Mouse (Mus musculus): ENCODE results near the gene Fgf15. TPM values are rescaled to one million over a fixed set of nuclear protein-coding genes. Genes with fewer than 3 reads are reported as not detected.

Gene Fgf15
- polyA plus RNA-seq, 1 experiment from 2014 or later: not detected

DNA sequence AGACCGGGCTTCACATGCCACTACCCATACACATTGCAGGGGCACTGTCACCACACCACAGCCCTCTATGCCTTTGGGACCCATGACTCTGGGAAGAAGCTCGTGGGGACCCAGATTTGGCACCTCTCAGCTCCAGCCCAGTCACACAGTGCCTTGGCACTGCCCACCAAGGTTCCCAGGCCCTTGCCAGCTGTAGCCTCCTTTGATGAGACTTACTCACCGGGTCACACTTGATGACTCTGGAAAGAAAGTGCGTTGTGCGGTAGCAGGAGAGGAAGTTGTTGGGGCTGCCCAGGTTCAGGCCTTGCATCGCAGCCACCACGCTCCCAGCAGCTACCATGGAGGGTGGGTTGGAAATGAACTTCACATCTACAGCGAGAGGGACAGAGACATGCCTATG, 37.5 kb downstream of the Fgf15 start:
- Histone ChIP-seq H3K9me3 (replicated peaks) (no peaks in the 10 kb centered on the region), H3K4me2 (no peak overlapping the region), H3K27me3 (replicated peaks) (peaks cover 31% of the 10 kb centered on the region), H3K9ac (no peak overlapping the region), H3K4me3 (no peak overlapping the region), H3K36me3 (peaks cover 68% of the 10 kb centered on the region), H3K27ac (no peak overlapping the region), H3K4me1 (peaks cover 8% of the 10 kb centered on the region)
- ATAC-seq: no peak
- WGBS (ENCODE audit: insufficient replicate concordance): 65% methylated on average over 8 of the region's 8 CpGs

DNA sequence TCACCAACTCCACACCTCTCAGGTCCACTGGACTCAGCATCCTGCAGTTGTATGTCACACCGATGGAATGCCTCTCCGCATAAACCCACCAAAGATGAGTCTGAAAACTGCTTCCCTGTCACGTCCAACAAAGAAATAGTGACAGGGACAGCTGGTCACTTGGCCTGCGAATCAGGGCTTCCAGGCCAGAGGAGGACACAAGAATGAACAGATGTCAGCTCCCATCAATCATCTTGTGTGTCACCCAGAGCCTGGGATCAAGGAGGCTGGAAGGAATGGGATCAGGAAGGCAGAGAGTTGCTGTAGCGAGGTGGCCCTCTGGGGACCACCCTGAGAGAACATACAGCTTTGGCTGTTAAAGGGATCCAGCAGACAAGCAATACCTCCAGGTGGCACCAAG, 38.6 kb downstream of the Fgf15 start:
- H3K4me2 ChIP-seq: no peak overlapping the region
- ATAC-seq: no peak
- H3K9me3 ChIP-seq (replicated peaks): no peaks in the 10 kb centered on the region
- H3K27ac ChIP-seq: no peak overlapping the region
- peaks cover 42% of the 10 kb centered on the region for H3K27me3 ChIP-seq (replicated peaks)
- peaks cover 10% of the 10 kb centered on the region for H3K4me1 ChIP-seq
- WGBS (ENCODE audit: insufficient replicate concordance): 68% methylated on average over 5 of the region's 5 CpGs
- H3K36me3 ChIP-seq: peaks cover 62% of the 10 kb centered on the region
- H3K9ac ChIP-seq: no peak overlapping the region
- no peak overlapping the region for H3K4me3 ChIP-seq

DNA sequence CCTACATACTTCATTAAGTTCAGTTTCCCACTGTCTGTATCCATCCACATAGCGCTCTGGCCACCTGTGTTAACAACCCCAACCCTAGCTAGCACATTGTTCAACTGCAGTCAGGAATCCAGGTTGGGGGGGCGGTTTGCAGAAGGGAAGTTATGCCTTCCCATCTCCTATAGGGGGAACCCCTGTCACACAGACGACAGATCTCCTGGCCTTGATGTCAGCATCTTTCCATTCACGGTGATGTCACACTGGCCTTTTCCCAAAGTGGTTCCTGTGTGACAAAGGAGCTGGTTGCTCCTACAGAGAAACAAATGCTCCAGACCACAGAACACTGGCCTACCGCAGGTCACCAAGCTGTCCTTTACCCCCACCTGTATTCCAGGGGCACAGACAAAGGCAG, 39.2 kb downstream of the Fgf15 start:
- Histone ChIP-seq H3K36me3 (peaks cover 57% of the 10 kb centered on the region), H3K9ac (no peak overlapping the region), H3K9me3 (replicated peaks) (no peaks in the 10 kb centered on the region), H3K4me2 (no peak overlapping the region), H3K4me3 (no peak overlapping the region), H3K4me1 (peaks cover 11% of the 10 kb centered on the region), H3K27me3 (replicated peaks) (peaks cover 48% of the 10 kb centered on the region), H3K27ac (no peak overlapping the region)
- ATAC-seq: no peak
- 46% methylated on average over 5 of the region's 5 CpGs for WGBS (ENCODE audit: insufficient replicate concordance)

DNA sequence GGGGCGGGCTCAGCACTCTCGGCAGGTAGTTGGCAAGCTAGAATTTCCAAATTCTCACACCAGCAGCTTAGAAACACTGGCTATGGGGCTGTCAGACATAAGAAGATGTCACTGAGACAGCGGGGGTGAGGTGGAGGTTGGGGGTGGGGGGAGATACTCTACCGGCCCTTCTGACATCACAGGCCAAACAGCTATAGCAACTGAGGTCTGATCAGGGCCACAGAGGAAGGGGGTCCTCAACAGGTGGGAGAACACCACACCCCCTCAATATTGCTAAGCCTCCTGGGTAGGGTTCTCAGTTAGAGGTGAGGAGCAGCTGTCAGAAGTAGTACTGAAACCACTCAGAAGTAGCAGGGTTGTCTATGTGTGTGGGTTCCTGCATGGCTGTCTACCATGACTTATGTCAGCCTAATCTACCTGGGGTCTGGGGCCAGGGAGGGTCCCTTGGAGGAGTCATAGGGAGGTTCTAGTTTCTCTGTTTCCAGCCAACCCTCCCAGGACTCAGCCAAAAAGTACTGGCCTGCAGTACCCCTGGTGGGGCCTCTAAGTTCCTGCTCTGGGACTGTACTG, 40.1 kb downstream of the Fgf15 start:
- H3K9ac ChIP-seq: no peak overlapping the region
- H3K9me3 ChIP-seq (replicated peaks): no peaks in the 10 kb centered on the region
- peaks cover 54% of the 10 kb centered on the region for H3K36me3 ChIP-seq
- no peak overlapping the region for H3K4me3 ChIP-seq
- peaks cover 15% of the 10 kb centered on the region for H3K4me1 ChIP-seq
- ATAC-seq: no peak
- no peak overlapping the region for H3K27ac ChIP-seq
- H3K4me2 ChIP-seq: no peak overlapping the region
- H3K27me3 ChIP-seq (replicated peaks): peaks cover 57% of the 10 kb centered on the region
- WGBS (ENCODE audit: insufficient replicate concordance): 63% methylated on average over 4 of the region's 4 CpGs

DNA sequence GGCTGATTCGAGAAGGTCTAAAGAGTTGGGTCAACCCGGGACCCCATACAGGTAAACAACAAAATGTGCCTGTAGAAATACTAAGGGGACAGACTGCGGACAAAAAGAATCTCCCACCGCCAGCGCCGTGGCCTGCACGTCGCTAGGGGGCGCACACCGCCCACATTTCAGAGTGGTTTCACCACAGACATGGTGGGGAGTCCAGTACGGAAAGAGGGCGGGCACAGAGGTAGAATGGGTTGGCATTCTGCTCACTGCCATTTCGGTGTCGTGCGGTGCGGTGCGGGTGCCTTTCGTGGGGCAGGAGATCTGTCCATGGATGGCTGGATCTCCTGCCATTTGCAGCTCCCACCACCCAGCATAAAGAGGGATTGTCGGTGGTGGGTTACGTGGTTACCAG, 41.2 kb downstream of the Fgf15 start:
- Histone ChIP-seq H3K27me3 (replicated peaks) (peaks cover 68% of the 10 kb centered on the region), H3K4me2 (peak overlapping the region; percentile 61)
- WGBS (ENCODE audit: insufficient replicate concordance): 2% methylated on average over 20 of the region's 20 CpGs

DNA sequence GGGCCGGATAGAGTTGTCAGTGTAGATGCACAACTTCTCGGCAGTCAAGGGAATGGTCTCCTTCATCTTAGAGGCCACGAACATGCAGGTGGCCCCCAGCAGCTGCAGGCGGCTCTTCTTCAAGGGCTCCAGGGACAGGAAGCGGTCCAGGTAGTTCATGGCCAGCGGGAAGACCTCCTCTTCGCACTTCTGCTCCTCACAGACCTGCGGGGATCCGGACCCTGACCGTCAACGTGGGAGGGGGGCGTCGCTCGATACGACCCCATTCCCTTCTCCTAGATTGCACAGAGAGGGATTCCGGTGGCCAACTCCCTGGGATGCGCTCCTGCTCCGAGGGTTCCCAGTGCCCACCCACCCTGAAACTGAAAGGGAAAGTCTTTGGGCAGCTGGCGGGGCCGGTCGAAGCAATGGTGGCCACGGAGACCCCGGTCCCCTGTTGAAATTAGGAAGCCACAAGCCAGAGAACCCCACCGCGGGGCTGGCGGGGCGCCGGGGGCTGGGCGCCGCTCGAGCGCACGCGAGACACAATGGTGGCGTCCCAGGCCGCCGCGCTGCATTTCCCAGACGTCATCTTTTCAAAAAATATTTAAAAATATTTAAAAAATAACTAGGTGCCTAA, 41.7 kb downstream of the Fgf15 start:
- Histone ChIP-seq H3K27me3 (replicated peaks) (peaks cover 73% of the 10 kb centered on the region), H3K27ac (no peak overlapping the region), H3K4me2 (peak overlapping the region; percentile 61), H3K4me1 (peaks cover 25% of the 10 kb centered on the region), H3K9ac (peak overlapping the region; percentile 59), H3K9me3 (replicated peaks) (no peaks in the 10 kb centered on the region), H3K36me3 (peaks cover 43% of the 10 kb centered on the region), H3K4me3 (peak overlapping the region; percentile 57)
- WGBS (ENCODE audit: insufficient replicate concordance): under 1% methylated on average over 39 of the region's 39 CpGs
- no peak for ATAC-seq

More for the DNA sequence above, 41.2 kb downstream of the Fgf15 start:
- H3K27ac ChIP-seq: no peak overlapping the region
- H3K9me3 ChIP-seq (replicated peaks): no peaks in the 10 kb centered on the region
- H3K9ac ChIP-seq: peak overlapping the region; percentile 59; the same call in 1 of the 2 replicates
- H3K36me3 ChIP-seq: peaks cover 48% of the 10 kb centered on the region
- H3K4me1 ChIP-seq: peaks cover 20% of the 10 kb centered on the region
- peak overlapping the region; percentile 57 for H3K4me3 ChIP-seq
- ATAC-seq: no peak

DNA sequence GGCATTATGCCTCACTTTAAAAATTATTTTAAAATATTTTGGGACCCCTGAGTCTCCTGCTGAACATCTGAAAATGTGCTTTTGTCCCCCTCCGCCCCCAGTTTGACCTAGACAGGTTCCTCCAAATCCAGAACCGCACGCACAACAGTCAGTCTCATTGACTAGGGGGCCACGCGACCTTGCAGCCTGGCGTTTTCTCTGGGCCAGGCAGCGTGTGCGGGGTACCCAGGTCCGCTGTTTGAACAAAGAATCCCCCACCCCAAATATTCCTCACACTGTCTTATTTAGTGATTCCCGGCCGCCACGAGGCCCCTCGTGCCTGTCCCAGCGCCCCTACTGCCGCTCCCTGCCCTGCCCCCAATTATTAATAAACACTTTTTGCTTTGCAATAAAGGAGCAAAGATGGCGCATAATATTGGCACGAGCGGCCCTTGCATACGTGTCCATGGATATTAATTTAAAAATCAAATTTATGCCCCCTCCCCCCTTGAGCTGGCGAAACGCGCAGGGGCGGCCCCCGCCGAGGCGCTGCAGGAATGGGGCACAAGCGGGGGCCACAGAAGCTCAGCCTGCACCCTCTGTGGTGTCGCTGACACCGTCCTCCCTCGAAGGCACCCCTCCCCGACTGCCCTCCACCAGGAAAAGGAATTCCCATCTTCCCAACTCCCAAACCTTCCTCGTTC, 42.5 kb downstream of the Fgf15 start:
- WGBS (ENCODE audit: insufficient replicate concordance): under 1% methylated on average over 32 of the region's 32 CpGs
- no peak for ATAC-seq
- H3K9ac ChIP-seq: peak overlapping the region; percentile 59
- peaks cover 35% of the 10 kb centered on the region for H3K36me3 ChIP-seq
- peaks cover 29% of the 10 kb centered on the region for H3K4me1 ChIP-seq
- peak overlapping the region; percentile 61 for H3K4me2 ChIP-seq
- H3K4me3 ChIP-seq: peak overlapping the region; percentile 57
- no peaks in the 10 kb centered on the region for H3K9me3 ChIP-seq (replicated peaks)
- H3K27ac ChIP-seq: peak overlapping the region; percentile 77
- H3K27me3 ChIP-seq (replicated peaks): peaks cover 81% of the 10 kb centered on the region

DNA sequence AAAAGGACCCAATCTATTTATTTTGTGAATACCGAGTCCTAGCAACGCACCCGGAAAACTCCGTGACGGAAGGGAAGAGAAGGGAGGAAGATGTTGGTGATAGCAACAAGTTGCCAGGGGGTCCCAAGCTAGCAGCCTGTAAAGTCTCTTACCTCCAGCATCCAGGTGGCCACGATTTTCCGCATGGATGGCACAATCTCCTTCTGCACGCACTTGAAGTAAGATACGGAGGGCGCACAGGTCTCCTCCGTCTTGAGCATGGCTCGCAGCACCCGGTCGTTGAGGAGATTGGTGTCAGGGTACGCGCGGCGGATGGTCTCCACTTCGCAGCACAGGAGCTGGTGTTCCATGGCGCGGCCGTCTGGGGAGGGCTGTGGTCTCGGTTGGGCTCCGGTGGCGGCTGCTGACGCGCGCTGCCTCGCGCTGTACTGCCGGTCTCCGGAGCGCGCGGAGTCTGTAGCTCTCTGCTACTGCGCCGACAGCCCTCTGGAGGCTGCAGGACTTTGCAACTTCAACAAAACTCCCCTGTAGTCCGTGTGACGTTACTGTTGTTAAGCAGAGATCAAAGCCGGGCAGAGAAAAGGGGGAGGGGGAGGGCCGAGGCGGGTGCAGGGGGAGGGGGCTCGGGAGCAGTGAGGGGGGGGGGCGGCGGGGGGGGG, 43.1 kb downstream of the Fgf15 start, which contains the start of gene Ccnd1:
Gene Ccnd1, minus strand, starts transcription at position 582 of the 659 bp plus-strand sequence.
- Histone ChIP-seq H3K36me3 (peaks cover 28% of the 10 kb centered on the region), H3K27ac (peak within 1 kb of the TSS; percentile 77), H3K27me3 (replicated peaks) (peaks cover 88% of the 10 kb centered on the region), H3K9ac (peak within 1 kb of the TSS; percentile 59), H3K4me2 (peak within 1 kb of the TSS; percentile 61), H3K4me1 (peaks cover 29% of the 10 kb centered on the region), H3K4me3 (peak within 1 kb of the TSS; percentile 57), H3K9me3 (replicated peaks) (no peaks in the 10 kb centered on the region)
- ATAC-seq: peak; percentile 47
- under 1% methylated on average over 42 of the region's 45 CpGs for WGBS (ENCODE audit: insufficient replicate concordance)

DNA sequence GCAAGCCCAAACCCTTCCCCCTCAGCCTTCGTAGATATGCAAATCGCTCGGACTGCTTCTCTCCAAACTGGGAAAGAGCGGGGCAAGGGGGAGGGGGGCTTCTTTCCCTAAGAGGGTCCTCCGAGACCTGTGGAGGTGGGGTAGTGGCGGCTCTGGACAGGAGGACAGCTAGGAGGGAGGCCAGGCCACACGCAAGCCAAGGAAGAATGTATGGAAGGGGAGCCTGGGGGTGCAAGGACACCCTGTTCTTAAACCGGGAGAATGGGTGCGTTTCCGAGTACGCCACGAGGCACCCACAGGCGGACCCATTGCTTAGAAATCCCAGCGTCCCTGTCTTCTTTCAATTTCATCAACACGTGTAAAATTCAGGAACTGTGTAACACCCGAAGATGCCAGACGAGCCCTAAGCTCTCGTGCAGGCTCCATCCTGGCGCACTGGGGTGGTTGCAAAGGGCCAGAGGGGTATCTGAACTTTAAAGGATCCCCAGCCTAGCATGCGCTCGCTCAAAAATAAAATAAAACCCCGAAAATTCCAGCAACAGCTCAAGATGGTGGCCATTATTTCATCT, 43.8 kb downstream of the Fgf15 start:
- Histone ChIP-seq H3K9me3 (replicated peaks) (no peaks in the 10 kb centered on the region), H3K4me2 (peak overlapping the region; percentile 61), H3K27ac (peak overlapping the region; percentile 77), H3K36me3 (peaks cover 22% of the 10 kb centered on the region), H3K27me3 (replicated peaks) (peaks cover 94% of the 10 kb centered on the region), H3K4me1 (peaks cover 29% of the 10 kb centered on the region), H3K4me3 (peak overlapping the region; percentile 57), H3K9ac (no peak overlapping the region)
- ATAC-seq: peak; percentile 11; the same call in 1 of the 2 replicates
- under 1% methylated on average over 22 of the region's 22 CpGs for WGBS (ENCODE audit: insufficient replicate concordance)

DNA sequence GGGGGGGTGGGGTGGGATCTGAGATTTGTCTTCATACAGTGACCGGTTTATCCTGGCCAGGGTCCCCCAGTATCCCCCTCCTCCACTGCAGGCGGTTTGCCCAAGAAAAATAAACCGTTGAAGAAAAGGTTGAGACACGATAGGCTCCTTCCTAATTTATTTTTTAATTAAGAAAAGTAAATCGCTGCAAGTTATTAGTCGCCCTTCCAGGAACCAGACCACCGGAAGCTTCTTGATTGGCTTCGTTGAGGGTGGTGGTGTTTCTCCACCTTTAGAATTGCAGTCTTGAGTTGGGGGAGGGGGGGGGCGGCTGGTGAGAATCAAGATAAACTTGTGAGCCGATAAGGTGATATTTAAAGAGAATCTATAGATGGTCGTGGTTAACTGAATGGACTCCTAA, 44.3 kb downstream of the Fgf15 start:
- Histone ChIP-seq H3K9me3 (replicated peaks) (no peaks in the 10 kb centered on the region), H3K4me2 (peak overlapping the region; percentile 61), H3K4me3 (peak overlapping the region; percentile 57), H3K27me3 (replicated peaks) (peaks cover 97% of the 10 kb centered on the region), H3K36me3 (peaks cover 17% of the 10 kb centered on the region), H3K4me1 (peaks cover 29% of the 10 kb centered on the region), H3K27ac (peak overlapping the region; percentile 77), H3K9ac (no peak overlapping the region; the same call in 1 of the 2 replicates)
- under 1% methylated on average over 11 of the region's 11 CpGs for WGBS (ENCODE audit: insufficient replicate concordance)
- ATAC-seq: no peak

DNA sequence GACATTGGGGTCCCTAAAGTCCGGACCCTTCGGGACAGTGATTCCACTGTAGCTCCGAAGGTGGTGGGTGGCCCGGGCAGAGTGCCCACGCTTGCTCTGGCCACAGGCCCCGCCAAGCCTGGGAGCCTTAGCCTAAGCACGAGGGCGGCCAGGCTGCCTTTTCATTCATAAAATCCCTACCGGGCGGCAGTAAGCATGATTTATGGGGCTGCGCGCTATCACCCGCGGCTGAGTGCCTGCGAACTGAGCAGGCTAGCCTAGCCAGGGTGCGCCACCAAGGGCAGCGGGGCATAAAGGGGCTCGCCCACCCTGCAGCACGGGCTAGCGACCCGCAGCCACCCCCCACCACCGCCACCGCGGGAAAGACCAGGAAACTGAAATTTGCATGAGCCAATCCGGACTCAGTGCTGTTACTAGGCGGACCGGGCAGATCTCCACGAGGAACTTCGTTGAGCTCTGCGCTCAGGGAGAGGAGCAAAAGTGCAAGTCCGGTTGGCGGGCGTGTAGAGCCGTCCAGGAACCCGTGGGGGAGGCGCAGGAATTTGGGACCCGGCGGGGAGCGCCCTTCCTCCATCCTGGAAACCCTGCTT, 45.0 kb downstream of the Fgf15 start:
- H3K27ac ChIP-seq: peak overlapping the region; percentile 77
- H3K36me3 ChIP-seq: peaks cover 10% of the 10 kb centered on the region
- ATAC-seq: peak; percentile 63
- peak overlapping the region; percentile 38 for H3K4me3 ChIP-seq
- H3K4me2 ChIP-seq: peak overlapping the region; percentile 61
- under 1% methylated on average over 39 of the region's 39 CpGs for WGBS (ENCODE audit: insufficient replicate concordance)
- peak overlapping the region; percentile 60 for H3K9ac ChIP-seq
- H3K4me1 ChIP-seq: peaks cover 29% of the 10 kb centered on the region
- H3K27me3 ChIP-seq (replicated peaks): peaks cover 89% of the 10 kb centered on the region
- no peaks in the 10 kb centered on the region for H3K9me3 ChIP-seq (replicated peaks)
